Mouse (Mus musculus) testis, adult 2 months (tissue): ENCODE data around the gene Pan3. TPM values are rescaled to one million over a fixed set of nuclear protein-coding genes. Genes with fewer than 3 reads are reported as not detected.
A peak's percentile ranks its signal among the peaks of the same experiment; 100 is the strongest.

ENCODE experiments used
- H3K27ac ChIP-seq: fragments of 200-500 bp; 2 replicates; pipeline ENCODE4 v1.5.1; 2012; ENCODE audit warnings: low read depth, low read length; ENCODE audit not compliant: control insufficient read depth, insufficient read depth
- H3K27me3 ChIP-seq: fragments of 200-500 bp; 2 replicates; pipeline ENCODE4 v1.6.1; 2012; ENCODE audit warnings: mild to moderate bottlenecking, low read length, moderate library complexity; ENCODE audit not compliant: control insufficient read depth, insufficient read depth
- H3K36me3 ChIP-seq: fragments of 200-500 bp; 2 replicates; pipeline ENCODE4 v1.6.1; 2012; ENCODE audit warnings: mild to moderate bottlenecking, low read length; ENCODE audit not compliant: control insufficient read depth, insufficient read depth
- H3K4me1 ChIP-seq: fragments of 200-500 bp; 2 replicates; pipeline ENCODE4 v1.6.1; 2012; ENCODE audit warnings: low read length; ENCODE audit not compliant: control insufficient read depth, insufficient read depth
- H3K4me3 ChIP-seq: fragments of 200-500 bp; 2 replicates; pipeline ENCODE4 v1.5.1; 2012; ENCODE audit warnings: low read depth, mild to moderate bottlenecking, low read length, moderate library complexity, mixed read lengths; ENCODE audit not compliant: control insufficient read depth
- CTCF ChIP-seq: fragments of 200-500 bp; IDR thresholded peaks from 2 replicates; pipeline ENCODE4 v1.5.1; 2012; ENCODE audit warnings: low read depth, mild to moderate bottlenecking, inconsistent platforms, low read length, moderate library complexity; ENCODE audit not compliant: control insufficient read depth, insufficient read depth, insufficient replicate concordance
- POLR2A ChIP-seq: fragments of 200-500 bp; IDR thresholded peaks from 2 replicates; pipeline ENCODE4 v1.6.1; 2012; ENCODE audit warnings: low read depth, mild to moderate bottlenecking, inconsistent platforms, low read length, moderate library complexity; ENCODE audit not compliant: control insufficient read depth
- polyA plus RNA-seq: library from polyadenylated mRNA; depleted of rRNA; stranded (reverse); fragments of >200 nt; gene quantifications from 2 replicates; pipeline ENCODE4 v1.2.3, GENCODE M21; 2012

The Pan3 gene
- polyA plus RNA-seq, 1 experiment: 94.5 TPM

- H3K27me3 ChIP-seq: no peaks in the 10 kb centered on the region
- no peaks in the 10 kb centered on the region for H3K4me1 ChIP-seq
- H3K27ac ChIP-seq: no peak overlapping the region
- TF ChIP-seq POLR2A: no peak
- no peak for TF ChIP-seq CTCF
- H3K36me3 ChIP-seq: no peaks in the 10 kb centered on the region
- no peak overlapping the region for H3K4me3 ChIP-seq
Measured at GRCm38 (mm10) chr5:147417986-147418385, 12.0 kb upstream of the Pan3 start.

- no peaks in the 10 kb centered on the region for H3K27me3 ChIP-seq
- peak; percentile 58; the same call in 1 of the 2 replicates for TF ChIP-seq CTCF
- TF ChIP-seq POLR2A: no peak
- H3K27ac ChIP-seq: no peak overlapping the region
- H3K36me3 ChIP-seq: no peaks in the 10 kb centered on the region
- H3K4me3 ChIP-seq: no peak overlapping the region
- no peaks in the 10 kb centered on the region for H3K4me1 ChIP-seq
Measured at GRCm38 (mm10) chr5:147418394-147419121, 11.4 kb upstream of the Pan3 start.

GRCm38 (mm10) chr5:147423612-147424011 is 6.3 kb upstream of the Pan3 start:
- H3K27ac ChIP-seq: no peak overlapping the region
- no peak overlapping the region for H3K4me3 ChIP-seq
- TF ChIP-seq CTCF: no peak
- TF ChIP-seq POLR2A: no peak
- H3K4me1 ChIP-seq: no peaks in the 10 kb centered on the region
- H3K27me3 ChIP-seq: no peaks in the 10 kb centered on the region
- H3K36me3 ChIP-seq: no peaks in the 10 kb centered on the region

- H3K27me3 ChIP-seq: no peaks in the 10 kb centered on the region
- TF ChIP-seq CTCF (no peak), POLR2A (no peak)
- no peak overlapping the region for H3K27ac ChIP-seq
- H3K4me1 ChIP-seq: no peaks in the 10 kb centered on the region; the same call in 1 of the 2 replicates
- no peaks in the 10 kb centered on the region for H3K36me3 ChIP-seq
- no peak overlapping the region for H3K4me3 ChIP-seq
Measured at GRCm38 (mm10) chr5:147426048-147426805, 3.7 kb upstream of the Pan3 start.

GRCm38 (mm10) chr5:147430361-147430935 is 487 bp downstream of the Pan3 start:
- Histone ChIP-seq H3K36me3 (no peaks in the 10 kb centered on the region; the same call in 1 of the 2 replicates), H3K27ac (peak overlapping the region; percentile 98)
- TF ChIP-seq POLR2A (no peak), CTCF (no peak)

GRCm38 (mm10) chr5:147430936-147431839 is 1.2 kb downstream of the Pan3 start:
- TF ChIP-seq CTCF: no peak
- TF ChIP-seq POLR2A: no peak
- peak overlapping the region; percentile 98 for H3K27ac ChIP-seq
- H3K4me3 ChIP-seq: peak overlapping the region; percentile 96
- H3K36me3 ChIP-seq: no peaks in the 10 kb centered on the region; the same call in 1 of the 2 replicates
- no peaks in the 10 kb centered on the region for H3K27me3 ChIP-seq
- H3K4me1 ChIP-seq: peaks cover 14% of the 10 kb centered on the region

More at GRCm38 (mm10) chr5:147430361-147430935, 487 bp downstream of the Pan3 start:
- Histone ChIP-seq H3K27me3 (no peaks in the 10 kb centered on the region), H3K4me3 (peak overlapping the region; percentile 96), H3K4me1 (peaks cover 12% of the 10 kb centered on the region)
